Mouse (Mus musculus): ENCODE measurements at regions not wholly inside any gene's neighbourhood (a gene's known extent, or its start where the extent isn't known, plus 50 kb on each side); places are given as distances from the start of the nearest gene placed in this dataset.

- TF ChIP-seq MAX (IDR thresholded peaks at IDR 0.05) = no peak
- TF ChIP-seq CTCF (IDR thresholded peaks at IDR 0.05; ENCODE audit: control insufficient read depth, insufficient read depth, insufficient read length) = no peak
- no peak for TF ChIP-seq USF1 (IDR thresholded peaks at IDR 0.05; ENCODE audit: low read depth)
- TF ChIP-seq CEBPB (IDR thresholded peaks at IDR 0.05; ENCODE audit: low read depth) = no peak
These were observed 89.2 kb downstream of the Gm19935 start for GRCm38 (mm10) chr8:90728011-90728410.

Measured in C2C12 (cell line).